Mouse (Mus musculus) cerebellum, postnatal 10 days (tissue): ENCODE data around the gene Msx1.
A peak's percentile ranks its signal among the peaks of the same experiment; 100 is the strongest.

Experiments used
- DNase-seq, 2 experiments: peaks; one replicate each; pipeline ENCODE4 v3.0.0; 2021; ENCODE audit warnings: mixed read lengths in 2 of 2

Msx1 gene

DNA sequence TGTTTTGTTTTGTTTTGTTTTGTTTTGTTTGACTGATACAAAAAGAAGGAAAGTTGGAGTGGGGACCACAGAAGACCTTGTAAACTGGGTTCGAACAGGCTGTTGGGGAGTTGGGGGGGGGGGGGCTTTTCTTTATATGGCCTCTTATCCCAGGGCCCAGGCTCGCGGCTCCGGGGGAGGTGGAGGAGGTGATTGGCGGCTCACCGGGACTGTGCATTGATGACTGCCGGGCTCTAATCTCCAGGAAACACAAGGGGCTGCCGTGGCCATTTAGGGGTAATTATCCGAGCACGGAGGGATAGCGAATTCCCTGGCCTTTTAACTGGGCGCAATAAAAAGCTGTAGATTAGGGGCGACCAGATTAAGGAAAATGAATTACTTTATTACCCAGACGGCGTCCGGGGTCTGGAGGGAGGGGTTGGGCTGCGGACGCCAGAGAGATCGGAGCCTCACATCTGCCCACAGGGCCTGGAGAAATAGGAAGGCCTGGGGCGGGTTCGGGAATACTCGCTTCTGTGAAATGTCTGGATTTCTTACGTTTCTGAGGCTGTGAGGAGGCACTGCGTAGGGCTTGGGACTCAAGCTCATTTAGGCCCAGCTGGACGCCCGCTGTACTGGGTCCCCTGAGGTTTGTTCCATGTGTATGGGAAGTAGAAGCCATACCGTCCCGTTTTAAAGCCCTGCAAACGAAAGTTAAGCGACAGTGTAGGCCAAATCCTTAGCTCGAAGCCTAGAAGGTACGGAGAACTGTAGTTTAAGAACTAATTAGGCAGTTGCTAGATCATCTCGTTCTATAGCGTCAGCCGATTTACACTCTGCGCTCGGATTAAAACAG, 1.4 kb upstream of the Msx1 start:
- peak in 1 of 2 experiments; percentile 25 for DNase-seq

DNA sequence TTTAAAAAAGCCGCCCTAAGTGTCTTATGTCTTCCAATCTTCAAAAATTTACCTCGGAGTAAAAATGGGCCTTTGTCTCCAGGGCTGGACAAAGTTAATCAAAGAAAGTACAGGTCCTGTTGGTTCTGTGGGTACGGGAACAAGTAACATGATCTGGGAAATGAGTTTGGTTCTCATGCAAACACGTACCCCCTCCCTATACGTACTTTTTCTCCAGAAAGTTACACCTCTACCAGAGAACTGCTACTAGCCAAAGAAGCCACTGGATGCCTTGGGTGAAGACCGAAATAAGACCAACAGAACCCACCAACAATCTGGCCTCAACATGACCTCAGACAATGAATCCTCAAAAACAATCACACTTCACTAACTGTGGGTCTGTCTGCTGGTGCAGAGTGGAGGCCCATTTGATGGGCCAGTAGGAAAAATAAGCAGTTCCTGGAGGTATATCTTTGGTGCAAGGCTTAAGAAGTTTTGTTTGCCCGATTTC, 773 bp upstream of the Msx1 start:
- DNase-seq, result peak in 1 of 2 experiments; percentile 17

DNA sequence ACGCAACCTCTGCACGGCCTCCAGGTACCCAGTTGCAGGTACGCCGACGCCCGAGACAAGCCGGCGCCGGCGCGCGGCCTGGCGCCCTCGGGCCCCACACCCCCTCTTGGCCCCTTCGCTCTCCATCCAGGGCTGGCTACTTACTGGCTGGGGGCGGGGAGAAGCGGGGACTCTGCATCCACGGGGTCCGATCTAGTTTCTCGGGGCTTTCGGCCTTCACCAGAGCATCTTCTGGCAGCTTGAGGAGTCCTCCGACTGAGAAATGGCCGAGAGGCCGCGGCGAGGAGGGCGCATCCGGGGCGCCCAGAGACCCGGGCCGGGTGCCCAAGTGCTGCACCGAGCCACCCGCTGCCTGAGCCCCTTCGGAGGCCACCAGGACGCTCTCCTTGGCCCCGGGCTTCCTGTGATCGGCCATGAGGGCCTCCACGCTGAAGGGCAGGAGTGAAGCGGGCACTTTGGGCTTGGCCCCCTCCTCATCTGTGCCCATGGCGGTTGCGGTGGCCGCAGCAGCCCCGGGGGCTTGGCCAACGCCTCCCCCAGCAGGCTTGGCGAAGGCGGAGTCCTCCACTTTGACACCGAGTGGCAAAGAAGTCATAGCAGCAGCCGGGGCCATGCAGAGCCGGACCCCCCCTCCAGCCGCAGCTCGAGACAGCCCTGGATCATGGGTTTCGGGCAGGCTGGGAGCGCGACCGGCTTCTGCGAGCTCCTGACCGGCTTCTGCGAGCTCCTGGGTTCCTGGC, 492 bp downstream of the Msx1 start:
- peak; percentile 26 to 44 for DNase-seq

DNA sequence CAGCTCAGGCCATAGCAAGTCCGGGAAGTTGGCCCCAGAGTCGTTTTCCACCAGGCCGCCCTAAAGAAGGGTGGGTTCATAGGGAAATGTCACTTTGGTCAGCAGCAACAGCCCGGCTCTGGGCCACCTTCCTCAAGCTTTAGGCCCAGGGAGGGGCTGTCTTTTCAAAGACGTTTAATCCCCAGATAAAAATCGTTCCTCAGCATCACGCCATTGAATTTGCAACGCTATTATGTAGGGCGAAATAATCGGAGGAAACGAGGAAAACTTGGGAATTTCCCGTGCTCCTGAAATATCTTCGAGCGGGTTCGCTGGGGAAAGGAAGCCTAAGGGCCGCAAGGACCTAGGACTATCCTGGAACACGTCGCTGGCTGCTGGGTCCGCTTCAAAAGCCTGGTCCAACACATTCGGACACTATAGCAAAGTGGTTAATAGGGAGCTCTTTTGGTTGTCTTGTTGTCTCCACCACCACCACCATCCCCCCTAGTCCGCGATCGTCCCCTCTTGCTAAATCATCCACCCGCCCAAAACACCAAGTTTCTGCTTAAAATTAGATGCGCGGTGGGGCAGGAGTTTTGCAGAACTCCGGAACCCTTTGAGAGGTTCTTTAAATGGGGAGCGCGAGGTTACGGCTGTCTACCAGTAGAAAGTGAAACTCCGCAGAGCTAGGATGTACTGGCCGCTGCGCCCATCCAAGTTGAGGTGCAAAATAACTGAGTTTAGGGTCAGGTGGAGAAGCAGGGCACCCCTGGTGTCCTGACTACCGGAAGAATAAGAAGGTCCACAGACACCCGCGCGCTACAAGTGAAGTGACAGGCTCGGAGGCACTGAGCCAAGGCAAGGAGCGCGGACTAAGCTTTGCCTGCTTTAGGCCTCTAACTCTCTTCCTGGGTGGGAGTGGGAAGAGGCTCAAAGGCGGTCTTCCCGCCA, 1.3 kb downstream of the Msx1 start:
- peak; percentile 46 to 48 for DNase-seq

DNA sequence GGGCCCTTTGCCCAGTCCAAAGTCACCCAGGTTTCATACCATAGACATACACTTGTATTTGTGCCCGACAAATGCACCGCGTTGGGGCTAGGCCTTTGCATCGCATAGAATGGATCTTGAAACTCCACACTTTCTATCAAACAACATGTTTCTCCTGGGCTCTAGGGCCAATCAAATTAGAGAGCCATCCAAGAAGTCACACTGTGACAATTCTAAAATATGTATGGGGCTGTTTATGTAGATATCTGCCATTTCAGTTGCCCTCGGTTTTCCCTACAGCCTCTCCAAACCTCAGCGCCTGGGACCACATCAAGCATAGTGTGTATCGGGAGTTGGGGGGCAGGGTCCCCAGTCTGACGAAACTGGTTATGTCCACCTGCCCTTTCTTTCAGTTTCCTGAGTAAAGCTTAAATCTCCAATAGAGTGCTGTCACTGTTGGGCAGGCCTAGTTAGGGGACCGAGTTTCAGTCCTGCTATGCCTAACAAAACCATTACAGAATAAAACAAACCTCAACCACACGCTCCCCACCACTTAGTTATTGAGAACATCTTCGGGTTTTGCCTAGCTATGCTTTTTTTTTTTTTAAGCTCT, 2.2 kb downstream of the Msx1 start:
- DNase-seq, result peak in 1 of 2 experiments; percentile 45

DNA sequence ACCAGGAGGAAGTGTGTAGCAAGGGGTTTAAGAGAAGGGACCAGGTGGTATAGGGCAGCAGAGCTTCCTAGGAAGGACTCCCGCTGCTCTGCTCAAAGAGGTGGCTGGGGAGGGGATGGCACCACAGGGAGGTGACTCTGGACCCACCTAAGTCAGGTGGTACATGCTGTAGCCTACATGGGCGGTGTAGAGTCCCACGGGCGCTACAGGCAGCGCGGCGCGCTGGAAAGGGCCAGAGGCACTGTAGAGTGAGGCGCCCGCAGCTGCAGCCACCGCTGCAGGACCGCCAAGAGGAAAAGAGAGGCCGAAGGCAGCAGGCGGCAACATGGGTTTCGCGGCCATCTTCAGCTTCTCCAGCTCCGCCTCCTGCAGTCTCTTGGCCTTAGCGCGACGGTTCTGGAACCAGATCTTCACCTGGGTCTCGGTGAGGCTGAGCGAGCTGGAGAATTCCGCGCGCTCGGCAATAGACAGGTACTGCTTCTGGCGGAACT, 3.2 kb downstream of the Msx1 start:
- peak in 1 of 2 experiments; percentile 23 for DNase-seq

DNA sequence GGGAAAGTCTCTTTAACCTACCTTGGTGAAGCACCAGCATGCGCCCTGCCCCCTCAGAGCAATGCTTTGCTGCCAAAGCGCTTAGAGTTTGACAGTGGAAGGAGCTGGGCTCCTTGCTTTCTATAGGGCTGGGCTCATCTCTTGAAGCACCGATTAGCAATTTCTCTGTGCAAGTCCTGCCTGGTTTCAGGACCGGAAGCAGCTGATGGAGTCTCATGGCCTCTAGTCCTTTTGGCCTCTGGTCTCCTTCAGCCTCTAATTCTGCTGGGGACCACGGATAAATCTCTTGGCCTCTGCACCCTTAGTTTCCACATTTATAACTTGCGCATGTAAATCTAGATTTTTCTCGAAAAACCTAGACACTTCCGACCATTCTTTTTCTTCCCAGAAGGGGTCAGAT, 3.7 kb downstream of the Msx1 start:
- peak in 1 of 2 experiments; percentile 12 for DNase-seq

DNA sequence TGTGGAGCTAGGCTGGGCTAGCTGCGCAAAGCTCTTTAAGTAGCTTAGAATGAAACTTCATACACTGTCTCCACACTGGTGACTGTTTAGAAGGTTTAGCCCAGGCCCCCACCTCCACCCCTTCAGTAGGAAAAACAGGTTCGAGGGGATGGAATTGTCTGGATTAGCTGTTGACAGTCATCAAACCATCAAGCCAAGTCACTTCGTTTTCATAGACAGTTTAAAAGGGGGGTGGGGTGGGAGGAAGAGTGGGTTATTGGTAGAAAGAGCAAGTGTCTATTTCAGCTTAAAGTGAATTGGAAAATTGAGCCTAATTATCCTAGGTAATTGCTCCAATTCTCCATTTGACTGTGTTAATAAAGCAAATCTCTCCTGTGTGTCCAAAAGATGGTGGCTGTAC, 4.4 kb downstream of the Msx1 start:
- DNase-seq, result no peak

DNA sequence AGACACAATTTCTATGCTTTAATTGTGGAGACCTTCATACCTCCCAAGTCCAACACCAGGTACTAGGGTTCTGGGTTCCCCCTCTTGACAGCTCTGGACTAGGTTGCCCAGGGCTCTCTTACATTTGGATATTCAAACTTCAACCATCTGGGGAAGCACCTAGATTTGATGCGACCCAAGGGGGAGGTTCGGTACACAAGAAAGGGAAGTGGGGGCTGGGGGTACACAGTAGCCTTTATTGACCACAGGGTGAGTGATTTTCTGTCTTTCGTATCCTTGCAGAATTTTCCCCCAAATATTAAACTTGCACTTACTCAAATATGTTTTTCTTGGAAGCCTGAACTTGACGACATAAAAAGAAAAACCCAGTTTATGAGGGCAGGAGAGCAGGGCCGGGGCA, 4.8 kb downstream of the Msx1 start:
- DNase-seq, result peak in 1 of 2 experiments; percentile 6

DNA sequence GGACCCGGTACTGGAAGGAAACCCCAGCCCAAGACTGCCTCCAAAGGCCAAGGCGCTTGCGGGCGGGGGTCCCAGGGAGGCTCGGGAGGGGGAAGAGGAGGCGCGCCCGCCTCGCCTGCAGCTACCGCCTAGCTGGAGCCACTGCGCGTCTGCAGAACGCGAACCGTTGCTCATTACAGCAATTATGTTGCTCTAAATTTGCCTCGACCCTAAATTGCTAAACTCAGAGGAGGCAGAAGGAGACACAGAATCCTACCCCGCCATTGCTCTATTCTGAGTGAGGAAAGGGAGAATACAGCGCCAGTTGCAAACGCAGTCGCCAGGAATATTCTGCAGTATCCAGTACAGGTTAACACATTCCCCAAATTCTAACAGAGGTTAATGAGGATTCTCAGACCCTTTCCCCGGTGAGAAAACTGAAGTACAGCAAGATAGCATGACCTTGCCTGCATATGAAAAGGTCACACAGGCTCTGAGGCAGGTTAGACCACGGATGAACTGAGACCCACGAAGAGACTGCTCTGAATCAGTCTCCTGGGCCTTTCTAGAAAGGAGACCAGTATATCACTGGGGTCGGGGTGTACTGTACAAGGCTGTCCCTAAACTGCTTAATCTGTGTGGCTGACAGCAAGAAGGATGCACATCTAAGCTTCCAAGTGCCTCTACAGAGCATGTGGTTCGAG, 5.7 kb downstream of the Msx1 start:
- peak in 1 of 2 experiments; percentile 9 for DNase-seq

DNA sequence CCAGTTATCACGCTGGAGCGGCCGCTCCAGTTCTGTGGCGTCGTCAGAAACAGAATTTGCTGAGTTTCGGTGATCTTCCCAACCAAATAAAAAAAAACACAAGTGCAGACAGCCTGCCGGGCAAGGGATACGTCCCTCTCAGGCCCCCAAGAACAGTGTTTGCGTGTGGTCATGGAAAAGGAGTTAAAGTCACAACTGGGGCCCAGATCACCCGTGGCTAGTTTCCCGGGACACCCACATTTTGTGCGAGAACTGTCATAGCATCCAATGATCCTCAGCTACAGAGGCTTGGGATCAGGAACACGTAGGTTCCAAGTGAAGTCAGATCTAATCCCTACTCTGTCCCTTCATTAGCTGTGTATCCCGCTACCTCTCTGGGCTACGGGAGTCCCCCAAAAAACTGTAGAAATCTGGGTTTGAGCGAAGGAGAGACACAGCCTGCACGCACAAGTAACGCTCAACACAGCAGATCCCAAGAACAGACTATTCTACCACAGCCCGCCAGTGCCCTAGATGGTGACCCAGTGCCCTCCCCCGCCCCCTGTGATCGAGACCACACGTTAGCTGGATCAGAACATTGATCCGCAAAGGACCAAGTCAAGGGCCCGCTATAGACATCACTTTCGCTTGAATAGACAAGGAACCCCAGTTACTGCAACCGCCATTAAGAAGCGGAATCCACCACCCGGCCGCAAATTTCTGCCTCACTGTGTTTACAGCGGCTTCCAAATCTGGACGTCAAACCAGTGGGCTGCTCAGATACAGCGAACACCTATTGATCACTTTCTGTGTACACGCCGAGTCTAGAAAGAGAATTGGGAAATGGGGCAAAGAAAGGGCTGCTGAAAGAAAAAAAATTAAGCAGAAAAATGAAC, 6.5 kb downstream of the Msx1 start:
- DNase-seq, result no peak

DNA sequence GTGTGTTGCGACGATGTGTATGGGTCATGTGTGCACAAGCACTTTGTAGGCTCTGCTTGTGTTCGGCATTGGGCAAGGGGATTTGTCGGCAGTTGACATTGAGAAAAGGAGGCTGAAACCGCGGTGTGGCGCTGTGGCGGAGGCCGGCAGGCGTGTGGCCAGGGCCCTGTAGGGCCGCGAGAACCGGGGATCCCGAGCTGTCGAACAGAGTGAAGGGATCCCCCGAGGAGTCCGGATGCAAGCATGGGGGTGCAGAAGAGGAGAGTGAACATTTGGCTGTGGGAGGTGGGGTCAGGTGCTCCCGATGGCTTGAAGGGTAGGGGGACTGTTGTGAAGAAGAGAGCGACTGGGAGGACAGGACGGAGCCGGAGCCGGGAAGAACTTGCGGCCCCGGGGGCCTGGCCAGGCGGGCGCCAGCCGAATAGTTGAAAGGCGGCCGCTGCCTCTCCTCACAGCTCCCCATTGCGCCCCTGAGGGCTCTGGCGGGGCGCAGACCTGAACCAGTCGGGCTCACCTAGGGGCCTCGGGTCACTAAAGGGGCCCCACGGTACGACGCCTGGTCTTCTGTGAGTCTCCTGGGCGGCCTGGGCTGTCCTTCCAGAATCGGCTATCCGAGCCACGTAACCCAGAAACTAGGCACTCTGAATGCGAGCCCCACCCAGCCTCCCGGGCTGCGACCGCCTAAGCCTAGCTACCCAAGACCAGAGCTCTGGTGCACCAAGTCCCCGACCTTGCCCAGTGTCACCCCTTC, 7.3 kb downstream of the Msx1 start:
- DNase-seq, result peak; percentile 61 to 72

DNA sequence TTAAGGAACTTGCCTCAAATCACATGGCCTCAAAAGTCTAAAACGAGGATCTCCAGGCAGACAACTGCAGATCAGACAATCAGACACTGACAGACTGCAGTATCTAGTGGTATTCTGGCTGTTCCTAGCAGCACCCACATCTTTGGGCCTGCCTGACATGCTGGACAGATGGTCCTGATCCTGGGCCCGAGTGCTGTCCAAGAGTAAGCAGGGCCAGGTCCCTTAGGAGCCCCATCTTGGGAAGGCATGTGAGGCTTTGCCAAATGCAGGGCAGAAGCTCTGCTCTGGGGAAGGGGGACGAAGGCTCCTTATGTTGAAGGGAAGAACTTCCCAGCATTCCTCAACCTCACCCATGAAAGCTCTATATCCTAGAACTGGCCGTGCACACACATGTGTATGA, 8.5 kb downstream of the Msx1 start:
- DNase-seq, result no peak

DNA sequence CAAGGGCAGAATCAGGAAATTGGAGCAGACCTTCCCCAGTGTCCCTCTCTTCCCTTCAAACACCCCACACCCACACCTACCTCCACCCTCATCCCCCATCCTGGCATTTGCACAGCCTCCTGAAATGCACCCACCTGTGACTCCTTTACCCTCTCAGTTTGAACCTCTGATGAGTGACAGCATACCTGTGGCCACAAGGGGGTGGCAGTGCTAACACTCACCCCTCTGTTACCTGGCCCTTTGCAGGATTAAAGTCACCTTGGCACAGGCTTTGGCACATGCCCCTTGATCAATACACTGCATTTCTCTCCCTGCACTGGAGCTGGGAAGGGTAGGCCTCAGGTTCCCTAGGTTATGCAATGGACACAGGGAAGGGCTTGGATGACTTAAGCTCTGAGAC, 10.2 kb downstream of the Msx1 start:
- no peak for DNase-seq

DNA sequence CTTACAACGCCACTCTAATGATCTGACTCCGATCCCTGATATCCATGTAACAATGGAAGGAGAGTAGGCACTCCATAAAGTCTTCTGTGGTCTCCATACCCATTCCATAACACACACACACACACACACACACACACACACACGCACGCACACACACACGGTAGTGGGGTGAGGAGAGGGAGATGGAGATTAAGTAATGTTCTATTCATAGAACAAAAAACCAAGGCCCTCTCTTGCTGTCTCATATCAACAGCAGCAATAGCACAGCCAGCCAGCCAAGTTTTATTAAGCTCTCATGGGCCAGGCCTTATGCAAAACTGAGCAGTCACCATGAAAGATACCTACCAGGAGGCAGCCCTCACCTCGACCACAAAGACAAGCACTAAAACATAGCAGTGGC, 19.1 kb downstream of the Msx1 start:
- no peak for DNase-seq

DNA sequence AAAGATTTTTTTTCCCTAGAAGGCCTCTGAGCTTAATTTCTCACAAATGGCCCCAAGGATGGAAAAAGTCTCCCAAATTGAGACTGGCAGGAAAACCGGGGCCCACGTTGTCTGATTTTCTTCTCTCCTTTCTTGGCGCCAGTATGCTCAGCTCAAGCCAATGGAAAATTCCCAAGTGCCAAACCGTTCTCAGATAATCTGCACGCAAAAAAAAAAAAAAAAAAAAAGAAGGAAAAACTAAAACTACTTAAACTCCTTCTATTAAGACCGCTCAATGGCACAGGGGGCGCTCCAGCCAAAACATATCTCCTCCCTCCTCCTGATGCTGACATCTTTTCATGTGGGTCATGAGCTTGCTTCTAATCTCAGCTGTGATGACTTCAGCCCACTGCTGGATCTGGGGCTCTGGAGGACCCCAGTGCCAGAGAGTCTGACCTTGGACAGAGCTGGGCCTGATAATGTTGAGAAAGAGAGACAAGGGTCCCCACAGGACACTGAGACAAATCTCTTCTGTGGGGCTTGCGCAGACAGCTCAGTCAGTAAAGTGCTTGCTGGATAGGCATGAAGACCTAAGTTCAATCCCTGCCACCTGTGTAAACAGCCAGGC, 19.8 kb downstream of the Msx1 start:
- DNase-seq, result no peak

DNA sequence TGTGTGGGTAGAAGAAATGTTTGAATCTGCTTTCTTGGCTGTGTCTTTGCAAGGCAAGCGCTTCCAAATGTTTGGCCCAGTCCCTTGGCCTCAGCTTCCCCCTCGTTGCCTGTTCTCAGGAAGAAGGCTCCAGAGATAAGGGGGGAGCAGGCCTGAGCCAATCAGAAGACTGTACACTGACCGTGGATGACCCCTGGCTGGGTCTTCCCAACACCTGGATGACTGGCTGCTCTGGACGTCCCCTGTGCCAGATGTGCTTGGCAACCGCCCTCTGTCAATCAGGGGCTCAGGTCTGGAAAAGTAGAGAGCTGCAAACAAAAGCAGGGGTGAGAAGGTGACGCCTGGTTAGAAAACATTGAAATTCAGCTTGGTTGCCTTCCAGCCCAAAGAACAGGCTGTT, 27.1 kb downstream of the Msx1 start:
- DNase-seq, result no peak

DNA sequence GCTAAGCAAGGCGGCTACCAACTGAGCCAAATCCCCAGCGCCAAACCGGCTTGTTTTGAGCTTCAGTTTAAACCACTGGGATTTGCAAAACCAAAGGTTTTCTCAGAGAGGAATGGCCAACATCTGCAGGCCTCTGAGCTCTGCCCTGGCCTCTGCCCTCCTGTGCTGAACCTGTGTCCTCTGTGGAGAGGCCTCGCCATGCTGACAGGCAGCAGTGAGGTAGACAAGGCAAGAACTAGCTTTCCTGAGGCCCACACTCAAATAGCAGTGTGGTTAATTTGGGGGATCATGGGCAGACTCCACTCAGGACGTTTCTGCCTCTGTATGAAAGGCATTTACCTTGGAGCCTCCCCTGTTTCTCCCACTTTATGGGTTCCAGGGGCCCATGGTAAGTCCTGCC, 27.6 kb downstream of the Msx1 start:
- no peak for DNase-seq

DNA sequence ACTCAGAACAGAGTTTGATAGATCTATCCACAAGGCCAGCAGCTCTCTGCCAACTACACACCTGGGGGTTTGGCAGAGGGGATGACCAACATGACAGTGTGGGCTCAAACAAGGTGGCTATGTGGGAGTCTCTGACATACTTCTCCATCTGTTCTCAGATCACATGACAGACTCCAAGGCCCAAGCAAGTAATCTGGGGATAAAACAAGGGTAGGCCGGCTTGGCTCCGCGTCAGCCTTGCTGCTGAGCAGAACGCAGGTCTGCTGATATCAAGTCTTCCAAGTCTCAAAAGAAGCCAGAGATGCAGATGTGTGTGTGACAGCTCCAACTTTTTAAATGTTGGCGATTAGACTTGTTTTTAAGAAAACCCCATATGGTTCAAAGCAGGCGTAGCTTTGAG, 28.7 kb downstream of the Msx1 start:
- DNase-seq, result peak in 1 of 2 experiments; percentile 33
